Mouse (Mus musculus) olfactory bulb, adult 2 months (tissue): ENCODE results near the gene Adgrf1.

Source experiments
- CTCF ChIP-seq: fragments of 200-500 bp; IDR thresholded peaks from 2 replicates; pipeline ENCODE4 v1.5.1; 2012; ENCODE audit warnings: low read depth, mild to moderate bottlenecking, low read length, moderate library complexity; ENCODE audit not compliant: insufficient read depth
- POLR2A ChIP-seq: fragments of 200-500 bp; IDR thresholded peaks from 2 replicates; pipeline ENCODE4 v1.6.1; 2012; ENCODE audit warnings: mild to moderate bottlenecking, low read depth, low read length, moderate library complexity; ENCODE audit not compliant: insufficient read depth

DNA sequence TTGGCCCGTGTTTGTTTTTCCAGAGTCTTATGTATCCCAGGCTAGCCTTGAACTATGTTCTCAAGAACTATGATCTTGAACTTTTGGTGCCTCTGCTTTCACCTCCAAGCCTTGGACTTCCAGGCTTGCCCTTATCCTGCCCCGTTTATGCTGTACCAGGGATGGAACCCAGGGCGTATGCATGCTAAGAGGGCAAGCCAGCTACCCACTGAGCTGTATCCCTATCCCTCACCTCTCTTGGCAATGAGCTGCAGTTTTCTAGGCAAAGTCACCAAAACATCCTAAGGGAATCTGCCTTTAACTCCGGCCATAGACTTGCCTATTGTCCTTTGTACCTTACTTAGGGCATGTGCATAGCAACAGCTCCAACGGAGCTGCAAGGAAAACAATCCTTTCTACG is 92.8 kb downstream of the Adgrf1 start:
- no peak for TF ChIP-seq CTCF
- no peak for TF ChIP-seq POLR2A
